Mouse (Mus musculus): ENCODE results near the gene Pcca.

Pcca gene

GRCm38 (mm10) chr14:122648214-122648613, 114.1 kb downstream of the Pcca start:
- DNase-seq (ENCODE audit: inconsistent ontology term) = no peak

- no peak for DNase-seq (ENCODE audit: inconsistent ontology term)
These were observed 115.3 kb downstream of the Pcca start for GRCm38 (mm10) chr14:122649336-122649950.

DNA sequence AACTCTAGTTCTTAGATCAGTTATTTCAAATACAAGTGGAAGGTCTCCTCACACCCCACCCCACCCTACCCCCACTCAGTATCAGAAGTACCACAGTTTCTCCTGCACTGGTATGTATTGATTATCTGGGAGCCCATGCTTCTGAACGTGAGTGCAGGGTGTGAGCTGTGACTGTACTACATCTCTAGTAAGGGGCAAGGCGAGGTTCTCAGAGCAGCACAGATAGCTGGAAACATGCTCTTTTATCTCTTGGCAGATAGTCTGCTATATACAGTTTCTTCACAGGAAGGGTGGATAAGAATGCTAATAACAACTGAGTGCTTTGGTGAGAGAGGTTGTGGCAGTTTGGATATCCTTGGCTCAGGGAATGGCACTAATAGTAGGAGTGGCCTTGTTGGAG, 117.6 kb downstream of the Pcca start:
- DNase-seq (ENCODE audit: inconsistent ontology term) = no peak

- DNase-seq (ENCODE audit: inconsistent ontology term) = no peak
These were observed 141.5 kb downstream of the Pcca start for GRCm38 (mm10) chr14:122675661-122676060.

GRCm38 (mm10) chr14:122683645-122684044, 149.5 kb downstream of the Pcca start:
- peak; percentile 21 for DNase-seq (ENCODE audit: inconsistent ontology term)

GRCm38 (mm10) chr14:122684250-122684649, 150.1 kb downstream of the Pcca start:
- no peak for DNase-seq (ENCODE audit: inconsistent ontology term)

- peak; percentile 8 for DNase-seq (ENCODE audit: inconsistent ontology term)
These were observed 150.7 kb downstream of the Pcca start for GRCm38 (mm10) chr14:122684811-122685210.

DNA sequence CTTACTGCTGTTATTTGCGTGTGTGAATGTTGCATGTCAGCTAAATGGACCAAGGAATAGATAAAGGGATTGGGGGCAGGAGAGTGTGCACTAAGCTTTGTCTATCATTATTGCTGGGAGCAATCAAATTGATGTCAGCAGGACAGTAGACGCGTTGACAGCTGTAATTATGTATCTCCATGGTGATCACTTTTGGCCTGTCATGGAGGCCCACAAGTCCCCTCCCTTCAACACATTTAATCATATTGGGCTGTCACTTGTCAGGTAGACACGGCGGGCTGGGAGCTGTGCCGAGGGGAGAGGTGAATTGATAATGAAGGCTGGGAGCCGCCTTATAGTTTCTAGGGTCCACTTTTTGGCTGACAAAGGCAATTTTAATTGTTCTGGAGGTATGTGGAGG, 153.3 kb downstream of the Pcca start:
- DNase-seq (ENCODE audit: inconsistent ontology term) = no peak

GRCm38 (mm10) chr14:122688378-122688777, 154.3 kb downstream of the Pcca start:
- DNase-seq (ENCODE audit: inconsistent ontology term) = no peak

DNA sequence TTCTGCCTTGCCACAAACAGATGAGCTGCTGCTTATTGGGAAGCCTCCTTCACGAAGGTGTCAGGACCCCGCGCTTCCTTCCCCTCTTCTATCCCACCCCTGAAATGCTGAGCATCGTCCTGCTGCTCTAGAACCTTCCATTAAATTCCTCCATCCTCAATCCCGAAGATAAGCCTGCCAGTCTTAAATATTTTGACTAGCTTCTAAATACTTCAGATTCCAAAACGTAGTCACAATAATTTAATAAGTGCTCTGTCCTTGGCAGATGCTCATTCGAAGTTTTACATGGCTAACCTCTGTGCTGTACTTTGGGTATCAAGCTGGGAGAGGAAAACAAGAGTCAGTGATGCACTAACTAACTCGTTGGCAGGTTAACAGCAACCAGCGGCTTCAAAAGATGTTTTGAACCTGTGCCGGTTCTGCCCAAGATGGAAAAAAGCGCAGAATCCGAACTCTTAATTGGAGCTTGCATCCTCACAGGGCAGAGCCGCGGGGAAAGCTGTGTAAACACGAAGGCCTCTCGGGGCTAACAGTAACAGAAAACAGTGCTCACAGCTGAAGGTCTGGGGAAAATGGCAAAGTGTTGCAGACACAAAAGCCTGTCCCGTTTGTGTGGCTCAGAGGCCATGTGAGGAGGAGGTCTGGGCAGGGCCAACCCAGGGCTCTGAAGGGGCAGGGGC, 155.2 kb downstream of the Pcca start:
- DNase-seq (ENCODE audit: inconsistent ontology term) = peak; percentile 82

GRCm38 (mm10) chr14:122691555-122691954, 157.4 kb downstream of the Pcca start:
- no peak for DNase-seq (ENCODE audit: inconsistent ontology term)

GRCm38 (mm10) chr14:122700333-122700732, 166.2 kb downstream of the Pcca start:
- no peak for DNase-seq (ENCODE audit: inconsistent ontology term)

DNA sequence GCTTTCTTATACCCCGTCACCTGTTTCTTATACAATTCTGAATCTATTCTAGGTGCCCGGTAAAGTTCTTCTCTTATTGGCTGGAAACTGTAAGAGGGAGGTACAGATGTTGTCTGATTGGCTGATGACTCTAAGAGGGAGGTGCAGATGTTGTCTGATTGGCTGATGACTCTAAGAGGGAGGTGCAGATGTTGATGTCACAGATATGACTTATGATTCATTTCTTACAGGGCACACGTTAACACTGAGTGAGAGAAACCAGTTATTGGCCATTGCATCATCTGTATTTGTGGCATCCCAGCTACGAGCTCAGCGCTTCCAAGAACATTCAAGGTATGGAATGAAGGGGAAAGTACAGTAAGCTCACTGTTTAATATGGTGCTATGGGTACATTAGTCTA, 179.7 kb downstream of the Pcca start:
- DNase-seq (ENCODE audit: inconsistent ontology term) = no peak

- DNase-seq (ENCODE audit: inconsistent ontology term) = peak; percentile 26
These were observed 180.8 kb downstream of the Pcca start for GRCm38 (mm10) chr14:122714911-122715310.

GRCm38 (mm10) chr14:122716057-122716456, 181.9 kb downstream of the Pcca start:
- no peak for DNase-seq (ENCODE audit: inconsistent ontology term)

DNA sequence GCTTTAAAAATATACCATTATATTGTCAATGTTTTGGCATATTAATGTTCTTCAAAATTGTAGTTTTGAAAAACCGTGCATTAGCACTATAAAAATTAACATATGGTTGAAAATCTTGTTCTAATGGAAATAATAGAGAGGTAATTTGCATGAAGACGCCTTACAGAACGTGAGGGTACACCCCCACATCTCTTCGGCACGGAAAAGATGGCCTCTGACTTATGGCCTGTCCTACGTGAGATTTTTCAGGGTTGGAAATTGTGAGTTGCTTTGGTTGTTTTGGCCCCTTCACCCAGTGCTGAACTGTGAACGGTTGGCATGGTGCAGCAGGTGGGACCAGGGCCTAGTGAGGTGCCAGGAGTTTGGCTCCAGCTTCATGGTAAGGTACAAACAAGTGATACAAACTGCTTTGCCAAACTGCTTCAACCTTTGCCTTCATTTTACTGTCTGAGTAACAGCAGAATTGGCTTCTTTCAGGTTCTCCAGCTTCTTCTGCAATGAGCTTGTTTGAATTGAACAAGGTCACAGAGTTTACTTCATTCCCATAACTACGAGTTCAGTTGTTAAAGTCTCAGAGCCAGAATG, 185.5 kb downstream of the Pcca start:
- DNase-seq (ENCODE audit: inconsistent ontology term) = no peak

DNA sequence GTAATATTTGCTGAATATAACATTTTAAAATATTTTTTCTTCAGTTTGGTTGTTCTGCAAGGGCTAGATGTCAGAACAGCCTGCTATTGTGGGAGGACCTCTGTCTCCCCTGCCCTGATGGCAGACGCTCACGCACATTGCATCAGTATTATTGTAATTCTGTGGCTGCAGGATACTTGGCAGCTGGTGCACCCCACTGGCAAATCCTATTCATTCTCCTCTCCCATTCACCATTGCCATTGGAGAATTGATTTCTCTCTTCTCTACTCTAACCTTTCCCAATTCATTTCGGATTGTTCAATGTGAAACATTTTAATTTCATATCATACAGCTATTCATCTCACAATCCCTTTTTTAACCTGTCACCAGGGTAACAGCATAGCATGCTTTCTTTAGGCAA, 186.9 kb downstream of the Pcca start:
- DNase-seq (ENCODE audit: inconsistent ontology term) = no peak

GRCm38 (mm10) chr14:122721750-122722149, 187.6 kb downstream of the Pcca start:
- DNase-seq (ENCODE audit: inconsistent ontology term) = no peak

- DNase-seq (ENCODE audit: inconsistent ontology term) = no peak
These were observed 192.3 kb downstream of the Pcca start for GRCm38 (mm10) chr14:122726456-122726855.

DNA sequence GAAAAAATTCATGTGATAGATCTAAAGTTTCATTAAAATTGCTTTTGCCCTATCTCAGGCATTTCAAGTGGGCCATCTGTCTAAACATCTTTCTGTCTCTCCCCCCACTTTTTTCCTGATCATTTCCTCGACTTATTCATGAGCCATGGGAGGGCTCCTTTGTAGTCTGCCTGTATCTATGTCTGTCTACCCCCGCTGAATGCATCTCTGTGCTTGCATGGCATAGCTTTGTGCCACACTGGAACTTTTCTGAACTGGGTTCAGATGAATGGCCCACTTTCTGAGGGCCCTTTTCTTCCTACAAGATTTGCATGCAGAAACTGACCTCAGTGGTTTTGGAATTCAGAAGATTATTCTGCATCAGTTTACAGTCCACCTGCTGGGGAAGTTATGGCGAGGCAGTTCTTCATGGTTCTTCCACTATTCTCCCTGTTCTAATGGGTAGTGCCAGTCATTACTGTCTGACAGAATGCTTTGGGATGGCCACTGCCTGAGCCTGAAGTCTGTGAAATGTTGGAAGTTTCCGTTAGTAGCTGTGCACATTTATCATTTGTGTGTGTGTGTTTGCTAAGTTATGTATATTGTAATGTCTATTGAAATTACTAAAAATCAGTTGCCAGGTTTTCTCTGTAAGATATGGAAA, 195.4 kb downstream of the Pcca start:
- DNase-seq (ENCODE audit: inconsistent ontology term) = peak; percentile 22

DNA sequence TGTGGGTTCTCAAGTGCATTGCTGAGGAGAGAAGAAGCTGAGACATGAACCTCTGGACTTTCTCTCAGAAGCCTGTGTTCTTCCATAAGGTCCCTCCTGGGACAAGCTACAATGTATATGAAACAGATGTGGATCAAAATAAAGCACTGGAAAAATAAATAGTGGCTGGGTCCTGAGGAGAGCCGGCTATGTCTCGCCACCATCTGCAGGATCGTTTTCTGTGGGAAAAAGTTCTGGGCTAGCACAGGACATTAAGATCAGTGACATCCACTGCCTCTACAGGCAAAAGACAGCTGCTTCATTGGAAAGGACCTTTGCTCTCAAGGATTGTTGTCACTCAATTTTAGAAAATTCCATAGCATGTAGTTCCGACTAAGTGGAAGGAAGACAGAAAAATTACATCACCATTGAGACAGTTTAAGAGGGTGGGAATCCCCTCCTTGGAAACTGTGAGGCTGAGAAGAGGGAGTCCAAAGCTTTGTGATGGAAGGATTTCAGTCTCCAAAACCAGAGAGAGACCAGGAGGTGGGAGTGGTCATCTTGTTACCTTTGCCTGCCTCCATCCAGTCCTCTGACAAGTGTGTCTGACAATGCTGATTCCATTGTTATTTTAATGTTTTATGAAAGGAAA, 196.9 kb downstream of the Pcca start:
- no peak for DNase-seq (ENCODE audit: inconsistent ontology term)

DNA sequence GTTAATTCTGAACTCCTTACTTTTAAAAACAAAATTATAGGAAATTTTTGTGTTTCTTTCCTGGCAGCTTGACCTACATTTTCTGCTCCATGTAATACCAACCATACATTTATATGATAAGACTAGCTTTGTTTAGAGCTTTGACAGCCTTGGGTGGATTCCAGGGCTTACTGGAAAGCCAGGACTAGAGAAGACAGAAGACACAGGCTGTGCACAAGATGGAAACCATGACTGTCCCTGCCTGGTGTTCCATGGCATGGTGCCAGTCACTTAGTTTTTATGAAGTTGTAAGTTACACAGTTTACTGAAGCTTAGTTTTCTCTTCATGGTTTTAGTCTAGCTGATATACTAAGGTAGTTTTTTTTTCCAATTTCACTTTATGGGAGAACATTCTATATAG, 202.7 kb downstream of the Pcca start:
- peak; percentile 32 for DNase-seq (ENCODE audit: inconsistent ontology term)
